Mouse (Mus musculus): ENCODE measurements at regions not wholly inside any gene's neighbourhood (a gene's known extent, or its start where the extent isn't known, plus 50 kb on each side); places are given as distances from the start of the nearest gene placed in this dataset.

DNA sequence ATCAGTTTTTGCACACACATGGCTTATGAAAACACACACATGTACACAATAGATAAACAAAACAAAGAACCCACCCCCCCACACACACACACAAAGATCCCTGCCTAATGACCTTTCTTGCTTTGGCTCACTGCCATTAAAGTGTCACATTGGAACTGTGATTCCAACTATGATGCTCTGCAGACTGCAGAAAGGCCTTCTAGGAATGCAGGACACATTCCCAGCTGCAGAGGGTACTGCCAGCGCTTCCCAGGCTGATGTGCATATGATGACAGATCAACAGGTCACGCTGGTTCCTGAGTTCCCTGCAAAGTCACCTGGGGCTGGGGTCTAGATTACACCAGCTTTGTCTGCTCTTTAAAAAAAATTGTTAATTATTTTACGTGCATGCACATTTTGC, 68.1 kb upstream of the Ppm1j start:
- DNase-seq (ENCODE audit: low spot score in 2 of 2), result no peak

DNA sequence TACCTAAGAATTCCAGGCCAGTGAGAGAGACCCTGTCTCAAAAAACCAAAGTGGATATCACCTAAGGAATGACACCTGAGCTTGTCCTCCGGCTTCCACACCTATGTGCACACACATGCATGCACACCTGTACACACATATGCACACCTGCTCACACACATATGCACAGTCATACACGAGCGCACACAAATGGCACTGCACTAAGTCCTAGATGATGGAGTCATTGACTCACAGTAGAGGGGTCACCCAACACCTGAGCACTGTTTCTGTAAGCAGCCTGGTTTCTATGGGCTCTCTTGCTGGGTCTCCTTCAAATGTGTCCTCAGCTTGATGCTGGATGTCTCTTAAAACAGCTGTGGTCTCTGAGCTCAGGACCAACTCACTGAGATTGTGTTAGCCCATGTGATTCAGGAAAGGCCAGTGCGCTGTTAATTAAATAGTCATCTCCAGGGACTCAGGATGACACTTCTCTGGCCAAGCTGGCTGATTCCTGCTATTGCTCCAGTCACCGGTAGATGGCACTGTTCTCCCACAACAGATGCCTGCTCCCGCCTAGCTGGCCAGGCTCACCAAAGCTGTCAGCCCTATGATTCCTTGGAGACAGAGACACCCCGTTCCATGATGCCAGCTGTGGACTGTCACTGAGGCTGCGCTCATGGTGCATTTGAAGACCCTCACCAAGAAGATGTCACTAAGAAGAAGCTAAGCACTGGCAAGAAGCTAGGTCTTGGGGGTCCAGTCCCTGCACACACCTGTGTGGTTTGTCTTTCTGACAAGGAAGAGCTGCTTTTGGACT, 66.8 kb upstream of the Ppm1j start:
- DNase-seq (ENCODE audit: low spot score in 2 of 2), result peak; percentile 52 to 73

DNA sequence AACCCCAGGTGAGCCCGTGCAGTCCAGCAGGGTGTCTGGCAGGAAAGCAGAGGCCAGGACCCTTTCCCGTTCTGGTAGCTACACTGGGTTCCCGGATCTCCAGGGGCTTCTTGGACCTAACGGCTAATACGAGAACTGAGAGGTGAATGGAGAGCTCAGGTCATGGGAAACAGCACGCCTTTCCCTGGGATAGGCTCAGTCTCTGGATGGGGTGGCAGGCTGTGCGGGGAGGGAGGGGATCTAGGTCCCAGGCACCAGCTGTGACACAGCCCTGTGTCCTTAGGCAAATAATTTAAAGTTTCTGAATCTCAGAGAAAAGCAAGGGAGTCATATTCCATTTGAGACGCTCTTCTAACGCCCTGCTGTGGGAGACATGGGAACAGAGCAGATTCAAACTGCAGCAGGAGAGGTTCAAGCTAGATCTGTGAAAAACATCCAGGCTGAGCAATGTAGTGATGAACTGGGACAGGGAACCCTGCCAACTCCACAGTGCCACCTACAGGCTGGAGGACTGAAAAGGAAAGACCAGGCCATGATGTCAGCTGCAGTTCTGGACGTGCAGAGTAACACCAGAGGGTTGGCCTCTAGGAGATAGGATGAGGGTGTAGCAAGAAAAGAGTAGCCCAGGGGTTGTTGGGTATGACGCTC, 66.1 kb upstream of the Ppm1j start:
- DNase-seq (ENCODE audit: low spot score in 2 of 2), result peak; percentile 33 to 78
